Mouse (Mus musculus) T-helper 2 cell (primary cell): ENCODE results near the gene Shisa9.

Source experiments
- in situ Hi-C: fragments of 300-600 bp; cut with MboI, MseI; formaldehyde crosslinking; loops from one replicate; pipeline ENCODE4 v1.15.1; 2025; ENCODE audit warnings: high pct_unique_total_duplicates

The Shisa9 gene

DNA sequence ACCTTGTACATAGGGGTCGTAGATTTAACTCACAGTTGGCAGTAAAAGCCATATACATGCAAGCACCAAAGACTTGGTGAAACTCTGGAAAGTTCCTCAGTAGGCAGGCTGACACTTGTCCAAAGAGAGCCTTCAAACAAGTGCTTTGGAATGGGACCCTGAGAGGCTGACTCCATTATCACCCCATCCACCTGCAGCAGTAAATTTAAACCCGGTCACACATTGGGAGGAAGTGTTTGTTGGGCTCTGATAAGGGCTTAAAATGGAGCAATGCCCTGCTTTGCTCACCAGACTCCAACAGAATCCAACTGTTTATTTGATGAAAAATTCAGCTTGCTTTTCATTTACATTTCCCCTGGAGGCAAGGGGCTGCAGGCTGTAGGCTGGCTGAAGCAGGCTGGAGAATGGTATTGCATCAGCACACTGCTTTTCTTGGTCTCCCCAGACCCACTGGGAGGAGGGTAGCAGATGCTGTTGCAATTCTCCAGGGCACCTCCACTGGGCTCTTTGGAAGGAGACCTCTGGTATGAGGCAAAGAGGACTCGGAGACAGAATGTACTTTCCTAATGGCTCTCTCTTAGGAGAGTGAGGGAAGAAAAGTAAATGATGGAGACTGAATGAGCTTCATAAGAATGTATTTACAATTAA, 323.5 kb downstream of the Shisa9 start:
- in situ Hi-C loops = no loop called here

DNA sequence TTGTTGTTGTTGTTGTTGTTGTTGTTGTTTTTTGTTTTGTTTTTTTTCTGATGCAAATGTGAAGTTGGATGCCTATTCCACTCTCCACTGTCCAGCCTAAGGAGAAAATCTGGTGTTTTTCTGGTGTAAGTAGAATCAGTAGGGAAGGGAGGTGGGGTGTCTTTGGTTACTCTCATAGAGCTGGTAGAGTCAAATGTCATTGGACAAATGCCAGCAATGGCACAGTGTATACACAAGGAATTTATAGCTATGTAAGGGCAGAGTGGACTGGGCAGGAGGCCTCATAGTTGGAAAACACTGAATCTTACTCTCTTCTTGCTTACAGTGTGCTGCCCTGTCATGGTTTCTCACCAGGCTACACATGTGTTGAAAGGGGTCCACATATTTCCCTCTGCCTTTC, 325.9 kb downstream of the Shisa9 start:
- in situ Hi-C loops = no loop called here

DNA sequence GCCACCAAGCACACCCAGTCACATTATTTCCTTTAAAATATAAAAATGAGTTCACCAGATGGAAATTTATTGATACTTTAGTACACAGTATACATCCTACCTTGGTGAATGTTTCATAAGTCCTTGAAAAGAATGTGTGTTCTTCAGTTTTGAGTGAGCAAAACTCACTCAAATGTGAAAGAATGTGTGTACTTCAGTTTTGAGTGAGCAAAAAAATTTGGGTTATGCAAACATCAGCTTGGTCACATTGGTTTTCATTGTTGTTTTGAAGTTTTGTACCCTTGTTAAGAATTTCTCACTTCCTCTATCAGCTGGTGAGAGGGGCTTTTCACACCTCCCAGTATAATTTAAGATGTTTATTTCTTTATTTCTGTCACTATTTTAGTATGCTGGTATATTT, 331.7 kb downstream of the Shisa9 start:
- in situ Hi-C loops = no loop called here
